Mouse (Mus musculus) cortical plate, adult 2 months (tissue): Measurements from ENCODE around the gene Zfp110. TPM values are rescaled to one million over a fixed set of nuclear protein-coding genes. Genes with fewer than 3 reads are reported as not detected.
A peak's percentile ranks its signal among the peaks of the same experiment; 100 is the strongest.

ENCODE experiments used
- H3K27ac ChIP-seq: fragments of 200-500 bp; 2 replicates; pipeline ENCODE4 v1.5.1; 2012; ENCODE audit warnings: low read length, control low read depth, inconsistent platforms; ENCODE audit not compliant: insufficient read depth
- H3K4me1 ChIP-seq: fragments of 200-500 bp; 2 replicates; pipeline ENCODE4 v1.6.1; 2011; ENCODE audit warnings: low read length; ENCODE audit not compliant: control insufficient read depth, insufficient read depth
- H3K4me3 ChIP-seq: fragments of 200-500 bp; 2 replicates; pipeline ENCODE4 v1.5.1; 2011; ENCODE audit warnings: mild to moderate bottlenecking, low read length, control low read depth; ENCODE audit not compliant: insufficient read depth
- CTCF ChIP-seq: fragments of 200-500 bp; IDR thresholded peaks from 2 replicates; pipeline ENCODE4 v1.5.1; 2011; ENCODE audit warnings: mild to moderate bottlenecking, control low read depth, low read length; ENCODE audit not compliant: insufficient read depth; ENCODE audit errors: extremely low read depth
- POLR2A ChIP-seq: fragments of 200-500 bp; IDR thresholded peaks from 2 replicates; pipeline ENCODE4 v1.6.1; 2011; ENCODE audit warnings: mild to moderate bottlenecking, low read length, control low read depth; ENCODE audit not compliant: insufficient read depth; ENCODE audit errors: extremely low read depth
- polyA plus RNA-seq: library from polyadenylated mRNA; depleted of rRNA; stranded (reverse); fragments of >200 nt; gene quantifications from 2 replicates; pipeline ENCODE4 v1.2.3, GENCODE M21; 2012; rRNA removed

Zfp110 gene
- polyA plus RNA-seq, 1 experiment, result 7.8 TPM

DNA sequence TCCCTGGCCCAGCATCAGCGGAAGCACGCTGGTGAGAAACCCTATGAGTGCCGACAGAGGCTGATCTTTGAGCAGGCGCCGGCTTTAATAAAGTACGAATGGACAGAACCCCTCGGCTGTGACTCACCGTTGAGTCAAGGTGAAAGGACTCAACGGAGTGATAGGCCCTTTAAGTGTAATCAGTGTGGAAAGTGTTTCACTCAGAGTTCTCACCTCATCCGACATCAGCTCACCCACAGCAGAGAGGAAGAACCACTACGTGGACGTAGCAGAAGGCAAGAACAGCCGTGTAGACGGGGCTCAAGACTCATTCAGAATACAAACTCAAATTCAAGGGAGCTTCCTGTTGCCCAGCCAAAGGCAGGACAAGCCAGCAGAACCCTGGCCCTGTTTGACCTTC lies 56.4 kb downstream of the Zfp110 start:
- Histone ChIP-seq H3K27ac (no peak overlapping the region), H3K4me1 (no peaks in the 10 kb centered on the region), H3K4me3 (no peak overlapping the region)
- TF ChIP-seq CTCF, result no peak
- TF ChIP-seq POLR2A, result no peak

DNA sequence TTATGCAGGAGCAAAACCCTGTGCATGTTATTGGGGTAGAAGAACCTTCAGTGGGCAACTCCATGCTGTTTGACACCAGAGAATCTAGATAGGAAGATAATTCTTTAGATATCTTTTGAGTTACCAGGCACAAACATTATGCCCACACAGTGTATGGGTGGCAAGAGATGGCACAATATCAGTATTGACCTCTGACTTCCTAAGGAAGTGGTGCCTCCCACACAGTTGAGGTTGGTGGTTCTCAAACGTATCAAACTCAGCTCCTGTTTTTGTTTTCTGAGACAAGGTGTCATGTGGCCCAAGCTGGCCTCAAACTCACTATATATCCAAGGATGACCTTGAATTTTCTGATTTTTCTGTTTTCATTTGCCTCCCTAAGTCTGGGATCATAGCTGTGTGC lies 56.8 kb downstream of the Zfp110 start:
- TF ChIP-seq POLR2A (no peak), CTCF (no peak)
- Histone ChIP-seq H3K27ac (no peak overlapping the region), H3K4me3 (no peak overlapping the region), H3K4me1 (no peaks in the 10 kb centered on the region)

DNA sequence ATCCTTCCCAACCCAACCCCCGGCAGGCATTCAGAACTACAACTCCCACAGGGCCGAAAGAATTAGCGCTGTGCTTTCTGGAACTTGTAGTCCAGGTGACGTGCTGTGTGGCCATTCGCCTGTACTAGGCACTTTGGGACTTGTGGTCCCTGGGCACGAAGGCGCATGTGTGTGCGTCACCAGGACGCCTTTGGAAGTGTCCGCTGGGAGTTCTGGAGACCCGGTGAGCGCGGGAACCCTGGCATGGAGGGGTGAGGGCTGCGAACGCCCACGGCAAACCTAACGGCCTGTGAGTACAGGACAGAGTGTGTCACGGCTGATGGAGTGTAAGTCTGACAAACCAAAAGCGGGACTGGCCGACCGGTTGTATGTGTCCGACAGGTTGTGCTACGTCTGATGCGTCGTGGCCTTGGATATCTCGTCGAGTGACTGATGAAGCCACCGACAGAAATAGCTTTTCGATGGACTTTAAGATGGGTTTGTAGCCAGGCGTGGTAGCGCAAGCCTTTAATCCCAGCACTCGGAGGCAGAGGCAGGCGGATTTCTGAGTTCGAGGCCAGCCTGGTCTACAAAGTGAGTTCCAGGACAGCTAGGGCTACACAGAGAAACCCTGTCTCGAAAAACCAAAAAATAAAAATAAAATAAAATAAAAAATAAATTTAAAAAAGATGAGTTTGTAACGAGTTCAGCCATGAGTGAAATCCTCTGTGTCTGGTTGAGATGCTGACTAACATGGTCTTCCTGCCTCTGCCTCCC lies 63.3 kb downstream of the Zfp110 start, which contains the start of gene Zscan22:
Gene Zscan22, plus strand, starts transcription at position 161 of the 756 bp plus-strand sequence.
- Histone ChIP-seq H3K4me3 (peak within 1 kb of the TSS; percentile 60), H3K27ac (no peak within 1 kb of the TSS), H3K4me1 (no peaks in the 10 kb centered on the region; the same call in 1 of the 2 replicates)
- no peak for TF ChIP-seq CTCF
- TF ChIP-seq POLR2A, result peak; percentile 65; the same call in 1 of the 2 replicates

Other genes starting within 250 kb of the Zfp110 start
- gene Vmn2r53, start 226.0 kb upstream of the Zfp110 start, polyA plus RNA-seq, result 0.02 TPM in 2 replicates
- gene Vmn2r54, start 194.4 kb upstream of the Zfp110 start, polyA plus RNA-seq, result 0.04 and 0.06 TPM in 2 replicates
- gene Vmn2r55, start 149.8 kb upstream of the Zfp110 start, polyA plus RNA-seq, result not detected in 2 replicates
- gene Vmn2r56, start 99.8 kb upstream of the Zfp110 start, polyA plus RNA-seq, result 0.04 TPM in 2 replicates
- 16.3 and 17.8 TPM in 2 replicates for gene Zscan18, start 31.1 kb upstream of the Zfp110 start, polyA plus RNA-seq
- gene Zfp329, start 15.9 kb upstream of the Zfp110 start, polyA plus RNA-seq, result 15.9 and 19.1 TPM in 2 replicates
- 5.2 and 5.4 TPM in 2 replicates for gene Zfp128, start 46.4 kb downstream of the Zfp110 start, polyA plus RNA-seq
- gene Zscan22, start 63.1 kb downstream of the Zfp110 start, polyA plus RNA-seq, result 12.7 and 13.1 TPM in 2 replicates
- gene Rps5, start 87.5 kb downstream of the Zfp110 start, polyA plus RNA-seq, result 782 and 785 TPM in 2 replicates
- gene Rnf225, start 92.7 kb downstream of the Zfp110 start, polyA plus RNA-seq, result 0.96 and 1.0 TPM in 2 replicates
- gene Zfp324, start 131.1 kb downstream of the Zfp110 start, polyA plus RNA-seq, result 5.6 and 6.1 TPM in 2 replicates
- 9.7 and 10.1 TPM in 2 replicates for gene Zfp446, start 143.1 kb downstream of the Zfp110 start, polyA plus RNA-seq
- 0.69 and 0.78 TPM in 2 replicates for gene Slc27a5, start 163.4 kb downstream of the Zfp110 start, polyA plus RNA-seq
- gene Trim28, start 164.4 kb downstream of the Zfp110 start, polyA plus RNA-seq, result 225 and 226 TPM in 2 replicates
- 32.2 and 33.4 TPM in 2 replicates for gene Zbtb45, start 175.3 kb downstream of the Zfp110 start, polyA plus RNA-seq
- gene Chmp2a, start 200.0 kb downstream of the Zfp110 start, polyA plus RNA-seq, result 224 and 229 TPM in 2 replicates
- gene Ube2m, start 203.5 kb downstream of the Zfp110 start, polyA plus RNA-seq, result 400 and 402 TPM in 2 replicates
- 14.3 and 15.2 TPM in 2 replicates for gene Mzf1, start 220.0 kb downstream of the Zfp110 start, polyA plus RNA-seq